Mouse (Mus musculus): ENCODE data around the gene Aff3. TPM values are rescaled to one million over a fixed set of nuclear protein-coding genes. Genes with fewer than 3 reads are reported as not detected.
A peak's percentile ranks its signal among the peaks of the same experiment; 100 is the strongest.

Aff3 gene
- polyA plus RNA-seq, 1 experiment: not detected

DNA sequence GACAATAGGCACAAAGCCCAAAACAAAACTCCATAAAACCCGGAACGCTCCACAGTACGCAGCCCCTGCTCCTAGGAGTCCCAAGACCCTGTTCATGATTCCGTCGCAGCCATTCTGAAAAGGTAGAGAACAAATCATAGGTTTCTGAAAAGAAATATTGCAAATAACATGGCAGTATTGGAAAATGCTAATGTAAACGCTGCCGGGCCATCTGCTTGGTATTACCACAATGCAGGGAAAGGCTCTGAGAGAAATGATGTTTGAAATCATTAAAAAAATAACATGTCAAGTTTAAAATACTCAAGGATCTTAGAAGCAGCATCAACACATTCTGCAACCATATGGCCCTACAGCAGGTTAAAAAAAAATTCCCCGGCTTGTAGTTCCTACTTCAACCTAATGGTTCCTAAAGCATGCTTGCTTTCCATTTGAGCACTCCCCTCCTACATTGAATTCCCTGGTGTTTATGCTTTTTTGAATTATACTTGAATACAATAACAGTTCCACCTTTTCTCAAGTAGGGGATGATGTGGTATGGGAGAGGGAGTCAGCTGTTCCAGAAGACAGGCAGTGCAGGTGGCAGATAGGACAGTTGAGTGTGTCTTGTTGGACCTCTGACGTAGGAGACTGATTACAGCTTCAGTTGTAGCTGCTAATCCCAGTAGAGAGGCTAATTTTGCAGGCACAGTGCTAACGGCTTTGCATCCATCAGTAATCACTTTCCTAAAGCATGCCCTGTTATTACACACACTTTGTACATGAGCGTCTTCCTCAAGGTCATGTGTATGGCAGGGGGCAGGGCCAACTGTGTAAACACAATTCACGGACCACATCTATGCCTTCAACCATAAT lies 246.3 kb downstream of the Aff3 start:
- Histone ChIP-seq H3K27ac (ENCODE audit: insufficient read depth, low read depth, low read length) (0 out of 2 replicates have a peak overlapping the region, but pooled peaks have one; percentile 20), H3K4me1 (ENCODE audit: control insufficient read depth, insufficient read depth, low read length) (peaks cover 10% of the 10 kb centered on the region), H3K4me3 (ENCODE audit: insufficient read depth, low read depth, low read length) (no peak overlapping the region)
- 70% methylated on average over 12 of the region's 12 CpGs for WGBS
- no peak for TF ChIP-seq CTCF (IDR thresholded peaks at IDR 0.05; ENCODE audit: insufficient read depth, low read depth, low read length)
- TF ChIP-seq POLR2A (IDR thresholded peaks at IDR 0.05; ENCODE audit: insufficient read depth, low read depth, low read length): no peak

DNA sequence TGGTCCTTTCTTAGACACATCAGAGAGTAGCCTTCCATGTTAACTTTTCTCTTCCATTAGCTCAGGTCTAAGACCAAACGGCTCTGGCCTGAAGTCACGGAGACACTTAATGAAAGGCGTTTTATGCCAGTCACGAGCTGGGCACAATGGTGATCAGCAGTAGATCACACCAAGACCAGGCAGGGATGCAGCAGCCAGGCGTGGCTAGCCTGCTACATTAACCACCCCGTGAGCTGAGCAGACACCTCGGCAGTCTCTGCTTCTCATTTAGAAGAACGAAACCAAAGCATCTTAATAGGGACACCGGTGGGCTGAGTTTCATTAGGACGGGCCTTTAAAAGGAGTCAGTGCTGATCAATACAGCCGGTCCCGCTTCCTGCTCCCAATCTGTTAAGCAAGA lies 247.6 kb downstream of the Aff3 start:
- TF ChIP-seq CTCF (IDR thresholded peaks at IDR 0.05; ENCODE audit: insufficient read depth, low read depth, low read length) (no peak), POLR2A (IDR thresholded peaks at IDR 0.05; ENCODE audit: insufficient read depth, low read depth, low read length) (no peak)
- H3K27ac ChIP-seq (ENCODE audit: insufficient read depth, low read depth, low read length): no peak overlapping the region
- WGBS: 46% methylated on average over 12 of the region's 12 CpGs

GRCm38 (mm10) chr1:38415511-38415910 lies 249.2 kb downstream of the Aff3 start:
- Histone ChIP-seq H3K4me1 (ENCODE audit: control insufficient read depth, insufficient read depth, low read length) (peaks cover 11% of the 10 kb centered on the region), H3K27ac (ENCODE audit: insufficient read depth, low read depth, low read length) (no peak overlapping the region), H3K4me3 (ENCODE audit: insufficient read depth, low read depth, low read length) (no peak overlapping the region)
- 98% methylated on average over 6 of the region's 6 CpGs for WGBS
- TF ChIP-seq CTCF (IDR thresholded peaks at IDR 0.05; ENCODE audit: insufficient read depth, low read depth, low read length) (no peak), POLR2A (IDR thresholded peaks at IDR 0.05; ENCODE audit: insufficient read depth, low read depth, low read length) (no peak)

More for the DNA sequence above, 247.6 kb downstream of the Aff3 start:
- peaks cover 10% of the 10 kb centered on the region for H3K4me1 ChIP-seq (ENCODE audit: control insufficient read depth, insufficient read depth, low read length)
- H3K4me3 ChIP-seq (ENCODE audit: insufficient read depth, low read depth, low read length): no peak overlapping the region

- 79% methylated on average over 4 of the region's 4 CpGs for WGBS
- Histone ChIP-seq H3K4me3 (ENCODE audit: insufficient read depth, low read depth, low read length) (no peak overlapping the region), H3K4me1 (ENCODE audit: control insufficient read depth, insufficient read depth, low read length) (peaks cover 3% of the 10 kb centered on the region; the same call in 1 of the 2 replicates), H3K27ac (ENCODE audit: insufficient read depth, low read depth, low read length) (no peak overlapping the region)
- TF ChIP-seq CTCF (IDR thresholded peaks at IDR 0.05; ENCODE audit: insufficient read depth, low read depth, low read length): no peak
- TF ChIP-seq POLR2A (IDR thresholded peaks at IDR 0.05; ENCODE audit: insufficient read depth, low read depth, low read length): no peak
Observed at GRCm38 (mm10) chr1:38411106-38411505, 253.6 kb downstream of the Aff3 start.

- peaks cover 3% of the 10 kb centered on the region; the same call in 1 of the 2 replicates for H3K4me1 ChIP-seq (ENCODE audit: control insufficient read depth, insufficient read depth, low read length)
- no peak overlapping the region; the same call in 1 of the 2 replicates for H3K27ac ChIP-seq (ENCODE audit: insufficient read depth, low read depth, low read length)
- 28% methylated on average over 4 of the region's 4 CpGs for WGBS
- H3K4me3 ChIP-seq (ENCODE audit: insufficient read depth, low read depth, low read length): no peak overlapping the region
- TF ChIP-seq CTCF (IDR thresholded peaks at IDR 0.05; ENCODE audit: insufficient read depth, low read depth, low read length) (no peak), POLR2A (IDR thresholded peaks at IDR 0.05; ENCODE audit: insufficient read depth, low read depth, low read length) (no peak)
Observed at GRCm38 (mm10) chr1:38410457-38410856, 254.3 kb downstream of the Aff3 start.

DNA sequence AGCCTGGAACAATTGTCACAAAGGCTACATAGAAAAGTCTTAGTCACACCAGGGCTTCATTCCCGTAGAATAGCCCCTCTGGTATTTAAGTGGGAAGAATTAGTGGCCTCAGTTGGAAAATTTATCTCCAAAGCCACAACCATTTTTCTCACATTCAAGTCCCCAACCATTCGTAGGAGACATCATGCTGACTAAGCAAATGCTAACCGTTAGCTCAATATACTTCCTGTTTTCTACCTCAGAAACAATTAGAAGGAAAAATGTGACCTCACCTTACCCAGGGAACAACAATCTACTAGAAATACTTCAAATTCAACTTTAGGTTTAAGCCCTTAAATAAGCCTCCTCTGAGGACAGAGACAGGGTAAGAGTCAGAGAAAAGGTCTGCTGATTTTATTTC lies 256.5 kb downstream of the Aff3 start:
- Histone ChIP-seq H3K4me3 (ENCODE audit: insufficient read depth, low read depth, low read length) (no peak overlapping the region), H3K27ac (ENCODE audit: insufficient read depth, low read depth, low read length) (no peak overlapping the region), H3K4me1 (ENCODE audit: control insufficient read depth, insufficient read depth, low read length) (peaks cover 3% of the 10 kb centered on the region; the same call in 1 of the 2 replicates)
- TF ChIP-seq CTCF (IDR thresholded peaks at IDR 0.05; ENCODE audit: insufficient read depth, low read depth, low read length) (no peak), POLR2A (IDR thresholded peaks at IDR 0.05; ENCODE audit: insufficient read depth, low read depth, low read length) (no peak)
- WGBS: 90% methylated on average over 3 of the region's 3 CpGs

DNA sequence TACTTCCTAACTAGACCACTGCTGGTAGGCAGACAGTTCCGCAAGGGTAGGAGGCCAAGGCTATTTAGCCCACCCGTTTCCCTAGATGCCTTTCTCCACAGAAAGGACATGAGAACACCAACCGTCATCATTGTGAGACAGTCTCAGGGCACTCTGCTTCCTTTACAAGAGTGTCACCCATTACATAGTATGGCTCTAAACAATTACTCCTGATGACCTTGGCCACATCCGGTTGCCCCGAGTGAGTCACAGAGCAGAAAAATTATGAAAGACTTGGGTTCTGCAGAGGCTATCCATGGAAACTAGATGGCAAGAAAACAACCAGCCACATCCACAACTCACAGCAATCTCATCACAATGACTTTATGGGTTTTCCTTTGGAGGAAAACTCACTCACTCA lies 261.0 kb downstream of the Aff3 start:
- H3K27ac ChIP-seq (ENCODE audit: insufficient read depth, low read depth, low read length): no peak overlapping the region
- TF ChIP-seq CTCF (IDR thresholded peaks at IDR 0.05; ENCODE audit: insufficient read depth, low read depth, low read length): no peak
- no peak for TF ChIP-seq POLR2A (IDR thresholded peaks at IDR 0.05; ENCODE audit: insufficient read depth, low read depth, low read length)

DNA sequence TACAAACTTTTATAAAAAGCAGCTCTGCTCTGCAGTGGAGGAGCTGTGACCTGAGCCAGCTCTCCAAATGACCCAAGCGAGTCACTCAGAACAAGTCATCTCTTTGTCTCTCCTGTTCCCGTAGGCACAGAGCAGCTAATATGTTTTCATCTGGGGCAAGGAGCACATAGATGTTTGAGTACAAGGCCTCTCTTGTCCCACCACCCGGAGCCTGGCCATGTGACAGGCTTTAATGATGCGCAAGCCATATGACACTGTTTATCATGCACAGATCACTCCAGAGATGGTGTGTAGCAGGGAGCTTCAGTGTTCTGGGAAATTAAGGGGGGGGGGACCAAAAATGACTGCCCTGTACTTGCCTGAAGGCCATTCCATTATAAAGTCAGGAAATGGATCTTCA lies 262.9 kb downstream of the Aff3 start:
- Histone ChIP-seq H3K4me1 (ENCODE audit: control insufficient read depth, insufficient read depth, low read length) (peaks cover 6% of the 10 kb centered on the region; the same call in 1 of the 2 replicates), H3K4me3 (ENCODE audit: insufficient read depth, low read depth, low read length) (no peak overlapping the region), H3K27ac (ENCODE audit: insufficient read depth, low read depth, low read length) (no peak overlapping the region)
- WGBS: 77% methylated on average over 4 of the region's 4 CpGs
- TF ChIP-seq CTCF (IDR thresholded peaks at IDR 0.05; ENCODE audit: insufficient read depth, low read depth, low read length): no peak
- no peak for TF ChIP-seq POLR2A (IDR thresholded peaks at IDR 0.05; ENCODE audit: insufficient read depth, low read depth, low read length)

More for the DNA sequence above, 261.0 kb downstream of the Aff3 start:
- peaks cover 2% of the 10 kb centered on the region; the same call in 1 of the 2 replicates for H3K4me1 ChIP-seq (ENCODE audit: control insufficient read depth, insufficient read depth, low read length)
- 95% methylated on average over 5 of the region's 5 CpGs for WGBS
- H3K4me3 ChIP-seq (ENCODE audit: insufficient read depth, low read depth, low read length): no peak overlapping the region

DNA sequence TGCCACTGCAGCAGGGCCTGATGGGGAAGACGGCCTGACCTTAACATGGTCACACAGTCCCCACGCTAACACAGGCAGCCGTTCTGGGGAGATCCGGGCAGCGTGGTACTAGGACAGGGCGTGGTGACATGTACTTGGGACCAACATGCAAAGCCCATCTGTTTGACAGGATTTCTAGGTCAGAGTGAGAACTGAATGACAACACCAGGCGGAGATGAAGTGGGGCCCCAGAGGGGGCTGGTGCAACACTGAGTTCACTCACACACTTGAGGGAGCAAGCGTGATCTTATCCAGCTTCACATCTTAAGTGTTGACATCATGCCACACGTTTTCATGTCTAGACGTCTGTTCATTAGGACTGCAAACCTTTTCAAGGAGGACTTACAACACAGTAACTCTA lies 265.5 kb downstream of the Aff3 start:
- Histone ChIP-seq H3K27ac (ENCODE audit: insufficient read depth, low read depth, low read length) (no peak overlapping the region), H3K4me3 (ENCODE audit: insufficient read depth, low read depth, low read length) (no peak overlapping the region), H3K4me1 (ENCODE audit: control insufficient read depth, insufficient read depth, low read length) (peaks cover 8% of the 10 kb centered on the region; the same call in 1 of the 2 replicates)
- no peak for TF ChIP-seq CTCF (IDR thresholded peaks at IDR 0.05; ENCODE audit: insufficient read depth, low read depth, low read length)
- TF ChIP-seq POLR2A (IDR thresholded peaks at IDR 0.05; ENCODE audit: insufficient read depth, low read depth, low read length): no peak
- WGBS: 96% methylated on average over 10 of the region's 10 CpGs
